Mouse (Mus musculus) retina, embryonic 14.5 days (tissue): ENCODE measurements at regions not wholly inside any gene's neighbourhood (a gene's known extent, or its start where the extent isn't known, plus 50 kb on each side); places are given as distances from the start of the nearest gene placed in this dataset.

ENCODE experiments used
- DNase-seq: peaks from one replicate; pipeline ENCODE4 v3.0.0-alpha.2; 2015; ENCODE audit warnings: low spot score

GRCm38 (mm10) chr12:32735224-32735623 lies 84.1 kb upstream of the Nampt start:
- DNase-seq = no peak

- DNase-seq = no peak
These were observed 77.9 kb upstream of the Nampt start for GRCm38 (mm10) chr12:32741465-32741864.

- DNase-seq = no peak
These were observed 61.8 kb upstream of the Nampt start for GRCm38 (mm10) chr12:32757441-32758119.

GRCm38 (mm10) chr12:32758150-32758549 lies 61.2 kb upstream of the Nampt start:
- DNase-seq = no peak

- no peak for DNase-seq
These were observed 58.7 kb upstream of the Nampt start for GRCm38 (mm10) chr12:32760627-32761026.

- DNase-seq = no peak
These were observed 58.3 kb upstream of the Nampt start for GRCm38 (mm10) chr12:32761055-32761454.

- DNase-seq = no peak
These were observed 55.1 kb upstream of the Nampt start for GRCm38 (mm10) chr12:32764271-32764670.

- DNase-seq = no peak
These were observed 54.6 kb upstream of the Nampt start for GRCm38 (mm10) chr12:32764747-32765146.

GRCm38 (mm10) chr12:32765861-32766260 lies 53.5 kb upstream of the Nampt start:
- no peak for DNase-seq

- no peak for DNase-seq
These were observed 52.8 kb upstream of the Nampt start for GRCm38 (mm10) chr12:32766575-32766974.

GRCm38 (mm10) chr12:32767206-32768081 lies 51.9 kb upstream of the Nampt start:
- no peak for DNase-seq

- no peak for DNase-seq
These were observed 51.1 kb upstream of the Nampt start for GRCm38 (mm10) chr12:32768082-32768743.

GRCm38 (mm10) chr12:32768744-32769535 lies 50.4 kb upstream of the Nampt start:
- DNase-seq = no peak
